Mouse (Mus musculus) limb, embryonic 10.5 days (tissue): ENCODE data around the gene G6pc3. TPM values are rescaled to one million over a fixed set of nuclear protein-coding genes. Genes with fewer than 3 reads are reported as not detected.

ENCODE experiments used
- DNase-seq: peaks from one replicate; pipeline ENCODE4 v3.0.0-alpha.2; 2017; ENCODE audit warnings: low spot score
- H3K27ac ChIP-seq: fragments of 300-500 bp; sonication (generic); 2 replicates; pipeline ENCODE4 v1.5.1; 2016; ENCODE audit warnings: mild to moderate bottlenecking
- H3K27me3 ChIP-seq: fragments of 300-500 bp; sonication (generic); 2 replicates; pipeline ENCODE4 v1.6.1; 2016; ENCODE audit warnings: low read depth, mild to moderate bottlenecking; ENCODE audit not compliant: poor library complexity, severe bottlenecking
- H3K36me3 ChIP-seq: fragments of 300-500 bp; sonication (generic); 2 replicates; pipeline ENCODE4 v1.6.1; 2016; ENCODE audit warnings: mild to moderate bottlenecking, moderate library complexity
- H3K4me1 ChIP-seq: fragments of 300-500 bp; sonication (generic); 2 replicates; pipeline ENCODE4 v1.6.1; 2016
- H3K4me3 ChIP-seq: fragments of 300-500 bp; sonication (generic); 2 replicates; pipeline ENCODE4 v1.5.1; 2016; ENCODE audit warnings: mild to moderate bottlenecking, moderate library complexity
- H3K9me3 ChIP-seq: fragments of 300-500 bp; sonication (generic); replicated peaks from 2 replicates; pipeline ENCODE4 v1.6.1; 2016; ENCODE audit warnings: mild to moderate bottlenecking
- WGBS: fragments of 180-500 bp; shearing (Covaris S2); methylation state at CpG from one replicate; pipeline ENCODE4 v1.1.7; 2016; 5-methylcytosine and 5-hydroxymethylcytosine counted together
- polyA plus RNA-seq: library from polyadenylated mRNA; unstranded; fragments of >200 nt; fragmentation: Nextera tagmentation; extraction: Ambion mirVana; gene quantifications from 2 replicates; pipeline ENCODE4 v1.2.1, GENCODE M21; 2016

G6pc3 gene
- polyA plus RNA-seq, 1 experiment from 2014 or later: 41.4 TPM

- Histone ChIP-seq H3K27me3 (no peaks in the 10 kb centered on the region), H3K27ac (peak overlapping the region; percentile 43; the same call in 1 of the 2 replicates), H3K9me3 (no peaks in the 10 kb centered on the region), H3K4me1 (peaks cover 81% of the 10 kb centered on the region), H3K36me3 (peaks cover 3% of the 10 kb centered on the region), H3K4me3 (no peak overlapping the region)
- DNase-seq: peak; percentile 29
- WGBS: 51% methylated on average over 12 of the region's 12 CpGs
Measured at GRCm38 (mm10) chr11:102216056-102216885, 26.9 kb downstream of the G6pc3 start.

GRCm38 (mm10) chr11:102216886-102217240, 27.4 kb downstream of the G6pc3 start:
- 54% methylated on average over 5 of the region's 5 CpGs for WGBS
- Histone ChIP-seq H3K27ac (peak overlapping the region; percentile 43; the same call in 1 of the 2 replicates), H3K9me3 (no peaks in the 10 kb centered on the region), H3K27me3 (no peaks in the 10 kb centered on the region), H3K4me1 (peaks cover 77% of the 10 kb centered on the region), H3K4me3 (no peak overlapping the region), H3K36me3 (peaks cover 7% of the 10 kb centered on the region)
- DNase-seq: peak; percentile 27

DNA sequence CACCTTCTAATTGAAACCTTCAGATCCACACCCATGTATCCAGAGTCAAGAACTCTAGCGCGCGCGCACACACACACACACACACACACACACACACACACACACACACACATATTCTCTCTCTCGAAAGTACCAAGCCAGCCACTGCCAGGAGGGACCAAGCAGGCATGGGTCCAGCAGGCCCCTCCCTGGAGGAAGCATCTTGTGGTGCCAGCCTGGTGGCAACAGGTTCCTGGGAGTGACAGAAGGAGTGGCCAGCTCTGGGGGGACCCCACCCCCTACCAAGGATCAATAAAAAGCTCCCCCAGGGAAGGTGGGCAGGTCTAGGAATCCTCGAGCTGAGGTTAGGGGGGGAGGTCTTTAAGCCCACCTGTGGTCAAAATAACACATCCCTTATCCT, 28.0 kb downstream of the G6pc3 start:
- H3K4me3 ChIP-seq: peak overlapping the region; percentile 50; the same call in 1 of the 2 replicates
- DNase-seq: peak; percentile 29
- H3K27me3 ChIP-seq: no peaks in the 10 kb centered on the region
- peak overlapping the region; percentile 84 for H3K27ac ChIP-seq
- H3K36me3 ChIP-seq: peaks cover 8% of the 10 kb centered on the region
- WGBS: 84% methylated on average over 6 of the region's 6 CpGs
- H3K9me3 ChIP-seq: no peaks in the 10 kb centered on the region
- H3K4me1 ChIP-seq: peaks cover 79% of the 10 kb centered on the region

- H3K4me3 ChIP-seq: peak overlapping the region; percentile 50
- no peaks in the 10 kb centered on the region for H3K27me3 ChIP-seq
- DNase-seq: peak; percentile 28
- H3K4me1 ChIP-seq: peaks cover 84% of the 10 kb centered on the region
- no peaks in the 10 kb centered on the region for H3K9me3 ChIP-seq
- peaks cover 8% of the 10 kb centered on the region for H3K36me3 ChIP-seq
- H3K27ac ChIP-seq: peak overlapping the region; percentile 84
- WGBS: 70% methylated on average over 7 of the region's 7 CpGs
Measured at GRCm38 (mm10) chr11:102217876-102218430, 28.5 kb downstream of the G6pc3 start.

DNA sequence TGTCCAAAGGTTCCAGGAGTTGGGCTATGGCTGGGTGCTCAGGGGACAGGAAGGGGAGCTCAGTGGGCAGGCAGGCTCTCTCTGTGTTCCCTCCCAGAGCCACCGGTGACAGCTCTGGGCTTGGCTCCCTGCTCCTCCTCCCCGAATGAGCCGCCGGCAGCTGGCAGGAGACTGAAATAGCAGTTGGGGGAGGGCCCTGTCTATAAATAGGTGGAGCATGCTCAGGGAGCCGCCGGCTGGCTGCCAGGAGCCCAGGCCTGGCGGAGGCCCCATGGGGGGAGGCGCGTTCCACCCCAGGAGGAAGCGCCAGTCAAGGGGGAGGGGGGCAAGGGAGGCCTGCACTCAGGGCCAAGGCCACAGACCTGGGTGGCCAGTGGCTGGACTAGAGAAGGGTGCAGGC, 29.4 kb downstream of the G6pc3 start:
- Histone ChIP-seq H3K4me3 (peak overlapping the region; percentile 50), H3K4me1 (peaks cover 87% of the 10 kb centered on the region), H3K27ac (peak overlapping the region; percentile 84), H3K27me3 (0 out of 2 replicates have a peak, but pooled peaks cover 2% of the 10 kb centered on the region), H3K9me3 (no peaks in the 10 kb centered on the region), H3K36me3 (peaks cover 8% of the 10 kb centered on the region)
- WGBS: 0% methylated on average over 10 of the region's 10 CpGs
- DNase-seq: peak; percentile 82

- Histone ChIP-seq H3K9me3 (no peaks in the 10 kb centered on the region), H3K4me3 (peak overlapping the region; percentile 50), H3K4me1 (peaks cover 87% of the 10 kb centered on the region), H3K27me3 (peaks cover 9% of the 10 kb centered on the region; the same call in 1 of the 2 replicates), H3K27ac (peak overlapping the region; percentile 84), H3K36me3 (peaks cover 8% of the 10 kb centered on the region)
- DNase-seq: no peak
- WGBS: 69% methylated on average over 14 of the region's 14 CpGs
Measured at GRCm38 (mm10) chr11:102219247-102219993, 30.0 kb downstream of the G6pc3 start.

DNA sequence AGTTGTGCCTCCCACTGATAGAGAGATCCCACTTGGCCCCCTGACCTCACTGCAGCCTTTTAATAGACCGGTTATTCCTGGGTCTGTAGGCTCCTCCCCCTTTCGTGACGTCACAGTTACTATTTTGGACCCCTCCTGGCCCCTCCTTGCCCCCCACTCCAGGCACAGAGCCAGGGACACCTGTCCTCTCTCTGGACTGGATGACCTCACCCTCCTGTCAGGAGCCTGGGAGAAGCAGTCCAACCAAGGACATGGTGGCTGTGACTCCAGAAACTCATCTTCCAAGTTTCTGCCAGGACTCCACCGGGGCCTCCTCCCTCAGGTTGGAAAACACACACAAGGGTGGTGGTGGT, 30.6 kb downstream of the G6pc3 start:
- no peak for DNase-seq
- WGBS: 82% methylated on average over 4 of the region's 4 CpGs
- Histone ChIP-seq H3K27ac (peak overlapping the region; percentile 84; the same call in 1 of the 2 replicates), H3K27me3 (peaks cover 12% of the 10 kb centered on the region; the same call in 1 of the 2 replicates), H3K4me3 (no peak overlapping the region), H3K36me3 (peaks cover 8% of the 10 kb centered on the region), H3K9me3 (no peaks in the 10 kb centered on the region), H3K4me1 (peaks cover 87% of the 10 kb centered on the region)

DNA sequence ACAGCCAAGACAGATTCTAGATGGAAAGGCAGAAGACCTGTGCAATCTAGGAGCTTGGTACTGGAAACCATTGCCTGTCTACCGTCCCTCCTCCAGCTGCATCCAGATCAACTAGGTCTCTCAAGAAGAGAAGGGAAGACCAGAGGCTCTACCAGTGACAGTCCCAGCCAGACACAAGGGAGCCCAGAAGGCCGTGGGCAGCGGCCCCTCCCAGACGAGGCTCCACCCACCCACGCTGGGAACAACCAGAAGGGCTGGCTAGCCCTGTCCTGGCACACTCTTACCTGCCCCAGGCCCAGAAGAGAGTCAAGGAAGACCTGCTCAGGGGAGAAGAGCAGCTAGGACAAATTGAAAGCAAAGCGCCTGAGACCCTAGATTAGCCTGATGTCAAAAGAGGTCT, 31.0 kb downstream of the G6pc3 start:
- WGBS: 61% methylated on average over 6 of the region's 6 CpGs
- peaks cover 86% of the 10 kb centered on the region for H3K4me1 ChIP-seq
- H3K27me3 ChIP-seq: peaks cover 12% of the 10 kb centered on the region; the same call in 1 of the 2 replicates
- no peak overlapping the region for H3K4me3 ChIP-seq
- DNase-seq: no peak
- H3K36me3 ChIP-seq: peaks cover 8% of the 10 kb centered on the region
- 0 out of 2 replicates have a peak overlapping the region, but pooled peaks have one; percentile 84 for H3K27ac ChIP-seq
- H3K9me3 ChIP-seq: no peaks in the 10 kb centered on the region

DNA sequence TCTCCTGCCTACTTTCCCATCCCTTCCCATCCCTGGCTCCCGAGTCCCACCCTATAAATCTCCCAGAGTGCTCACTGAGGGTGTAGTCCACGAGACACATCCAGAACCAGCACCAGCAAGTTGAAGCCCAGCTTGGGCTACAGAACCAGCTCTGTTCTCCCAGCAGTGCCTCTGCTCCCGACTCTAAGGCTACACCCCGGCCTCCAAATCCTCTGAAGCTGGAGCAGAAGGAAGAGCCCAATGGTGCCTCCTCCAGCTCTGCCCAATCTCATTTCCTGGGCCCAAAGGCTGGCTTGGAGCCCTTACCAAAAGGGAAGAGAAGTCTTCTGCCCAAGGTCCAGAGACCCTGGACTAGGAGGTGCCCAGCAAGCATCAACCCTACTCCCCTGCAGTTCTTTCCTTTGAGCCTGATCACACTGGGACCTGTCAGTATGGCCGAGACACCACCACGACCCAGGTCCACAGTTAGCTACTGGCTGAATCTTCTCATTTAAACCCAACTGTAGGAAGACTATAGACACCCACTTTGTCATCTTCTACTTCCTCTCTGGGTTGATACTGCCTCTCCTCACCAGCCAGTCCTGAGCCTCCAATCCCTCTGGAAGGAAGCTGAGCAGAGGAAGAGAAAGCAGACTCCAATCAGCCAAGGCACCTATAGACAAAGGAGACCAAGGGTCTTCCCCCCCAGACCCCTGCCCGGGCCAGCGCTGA, 32.0 kb downstream of the G6pc3 start:
- no peak overlapping the region for H3K4me3 ChIP-seq
- no peak for DNase-seq
- H3K9me3 ChIP-seq: no peaks in the 10 kb centered on the region
- peaks cover 86% of the 10 kb centered on the region for H3K4me1 ChIP-seq
- H3K27ac ChIP-seq: no peak overlapping the region
- 85% methylated on average over 8 of the region's 8 CpGs for WGBS
- H3K27me3 ChIP-seq: peaks cover 19% of the 10 kb centered on the region; the same call in 1 of the 2 replicates
- H3K36me3 ChIP-seq: peaks cover 8% of the 10 kb centered on the region

GRCm38 (mm10) chr11:102221954-102222351, 32.5 kb downstream of the G6pc3 start:
- no peaks in the 10 kb centered on the region for H3K9me3 ChIP-seq
- no peak overlapping the region for H3K4me3 ChIP-seq
- WGBS: 77% methylated on average over 8 of the region's 8 CpGs
- DNase-seq: no peak
- peaks cover 24% of the 10 kb centered on the region for H3K27me3 ChIP-seq
- H3K27ac ChIP-seq: no peak overlapping the region
- H3K36me3 ChIP-seq: peaks cover 8% of the 10 kb centered on the region
- H3K4me1 ChIP-seq: peaks cover 87% of the 10 kb centered on the region

DNA sequence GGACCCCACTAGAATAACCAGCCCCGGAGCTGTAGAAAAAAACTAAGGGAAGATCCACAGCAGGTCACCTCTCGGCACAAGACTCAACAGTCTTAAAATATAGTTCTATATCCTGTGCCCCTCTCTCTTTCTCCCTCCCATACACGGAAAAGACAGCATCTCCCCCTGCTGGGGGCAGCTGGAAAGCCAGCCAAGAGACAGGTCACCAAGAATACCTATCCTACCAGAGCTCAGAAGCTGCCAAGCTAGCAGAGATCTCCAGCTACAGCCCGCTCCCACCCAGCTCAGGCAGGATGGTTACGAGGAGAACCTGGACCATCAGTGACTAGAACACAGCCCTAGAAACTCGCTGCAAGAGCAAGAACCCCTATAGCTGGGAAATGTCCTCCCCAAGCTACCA, 33.7 kb downstream of the G6pc3 start:
- H3K27me3 ChIP-seq: peaks cover 35% of the 10 kb centered on the region
- peaks cover 8% of the 10 kb centered on the region for H3K36me3 ChIP-seq
- H3K27ac ChIP-seq: no peak overlapping the region
- H3K4me1 ChIP-seq: peaks cover 87% of the 10 kb centered on the region
- H3K4me3 ChIP-seq: no peak overlapping the region
- peak; percentile 73 for DNase-seq
- WGBS: 42% methylated on average over 6 of the region's 6 CpGs
- H3K9me3 ChIP-seq: no peaks in the 10 kb centered on the region

GRCm38 (mm10) chr11:102224686-102225085, 35.3 kb downstream of the G6pc3 start:
- peaks cover 8% of the 10 kb centered on the region for H3K36me3 ChIP-seq
- DNase-seq: no peak
- peak overlapping the region; percentile 42 for H3K4me3 ChIP-seq
- 9% methylated on average over 22 of the region's 22 CpGs for WGBS
- H3K9me3 ChIP-seq: no peaks in the 10 kb centered on the region
- H3K27me3 ChIP-seq: peaks cover 47% of the 10 kb centered on the region
- H3K27ac ChIP-seq: no peak overlapping the region; the same call in 1 of the 2 replicates
- H3K4me1 ChIP-seq: peaks cover 87% of the 10 kb centered on the region
